Mouse (Mus musculus) cerebellum, adult 11 months (tissue): ENCODE data around the gene Dhrs1.
A peak's percentile ranks its signal among the peaks of the same experiment; 100 is the strongest.

Experiments used
- DNase-seq: peaks from one replicate; pipeline ENCODE4 v3.0.0; 2022

Dhrs1 gene

DNA sequence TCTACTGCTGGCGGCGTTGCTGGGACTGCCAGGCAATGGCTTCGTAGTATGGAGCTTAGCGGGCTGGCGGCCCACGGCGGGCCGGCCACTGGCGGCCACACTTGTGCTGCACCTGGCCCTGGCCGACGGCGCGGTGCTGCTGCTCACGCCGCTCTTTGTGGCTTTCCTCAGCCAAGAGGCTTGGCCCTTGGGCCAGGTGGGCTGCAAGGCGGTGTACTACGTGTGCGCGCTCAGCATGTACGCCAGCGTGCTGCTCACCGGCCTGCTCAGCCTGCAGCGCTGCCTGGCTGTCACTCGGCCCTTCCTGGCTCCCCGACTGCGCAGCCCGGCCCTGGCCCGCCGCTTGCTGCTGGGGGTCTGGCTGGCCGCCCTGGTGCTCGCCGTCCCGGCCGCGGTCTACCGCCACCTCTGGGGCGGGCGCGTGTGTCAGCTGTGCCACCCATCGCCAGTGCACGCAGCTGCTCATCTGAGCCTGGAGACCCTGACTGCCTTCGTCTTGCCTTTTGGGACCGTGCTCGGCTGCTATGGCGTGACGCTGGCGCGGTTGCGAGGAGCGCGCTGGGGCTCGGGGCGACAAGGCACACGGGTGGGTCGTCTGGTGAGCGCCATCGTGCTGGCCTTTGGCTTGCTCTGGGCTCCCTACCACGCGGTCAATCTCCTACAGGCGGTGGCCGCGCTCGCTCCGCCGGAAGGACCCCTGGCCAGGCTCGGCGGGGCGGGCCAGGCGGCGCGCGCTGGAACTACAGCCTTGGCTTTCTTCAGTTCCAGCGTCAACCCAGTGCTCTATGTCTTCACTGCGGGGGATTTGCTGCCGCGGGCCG, 16.7 kb upstream of the Dhrs1 start:
- no peak for DNase-seq

GRCm38 (mm10) chr14:55761163-55761562, 15.7 kb upstream of the Dhrs1 start, which contains the start of gene Ltb4r2:
Gene Ltb4r2, plus strand, starts transcription at chr14:55761428.
- no peak for DNase-seq

- DNase-seq = peak; percentile 80
Measured at GRCm38 (mm10) chr14:55760156-55760555, 14.7 kb upstream of the Dhrs1 start.

DNA sequence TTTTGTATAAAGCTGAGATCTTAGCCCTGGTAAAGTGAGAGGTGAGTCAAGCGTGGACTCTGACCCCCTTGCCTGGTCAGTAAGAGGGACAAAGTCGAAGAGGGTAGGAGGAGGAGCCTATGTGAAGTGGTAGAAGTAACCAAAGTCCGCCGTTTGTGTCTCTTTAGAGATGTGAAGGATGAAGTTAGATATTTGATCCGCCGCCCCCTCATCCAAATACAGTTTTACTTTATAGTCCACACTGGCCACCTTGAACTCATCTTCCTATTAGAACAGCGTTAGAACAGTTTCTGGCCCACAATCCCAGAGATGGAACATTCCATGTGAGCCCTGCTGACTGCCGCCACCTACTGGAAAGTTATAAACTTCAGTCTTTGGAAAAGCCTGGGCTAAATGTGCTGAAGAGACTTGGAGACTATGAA, 12.9 kb upstream of the Dhrs1 start, which contains the start of gene Cideb:
TSS of gene Cideb (minus strand) at position 96 of the 422 bp plus-strand sequence.
- no peak for DNase-seq

GRCm38 (mm10) chr14:55757566-55757965, 12.1 kb upstream of the Dhrs1 start:
- DNase-seq = no peak

GRCm38 (mm10) chr14:55747051-55747847, 1.8 kb upstream of the Dhrs1 start:
- DNase-seq = no peak

DNA sequence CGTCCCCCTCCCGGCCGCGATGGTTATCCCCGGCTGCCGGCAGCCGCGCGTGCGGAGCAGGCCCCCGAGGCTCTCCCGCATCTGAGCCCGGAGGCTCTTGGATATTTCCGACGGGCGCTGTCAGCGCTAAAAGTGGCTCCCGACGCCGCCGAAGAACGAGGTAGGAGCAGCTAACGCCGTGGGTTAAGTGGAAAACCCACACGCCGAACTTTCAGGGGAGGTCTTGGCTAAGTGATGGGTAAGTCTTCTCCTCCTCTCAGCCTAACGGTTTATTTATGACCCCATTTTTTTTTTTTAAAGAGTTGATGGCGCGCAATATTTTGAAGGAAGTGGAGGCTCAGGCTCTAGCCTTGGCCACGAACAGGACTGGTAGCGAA, 359 bp upstream of the Dhrs1 start:
- no peak for DNase-seq

DNA sequence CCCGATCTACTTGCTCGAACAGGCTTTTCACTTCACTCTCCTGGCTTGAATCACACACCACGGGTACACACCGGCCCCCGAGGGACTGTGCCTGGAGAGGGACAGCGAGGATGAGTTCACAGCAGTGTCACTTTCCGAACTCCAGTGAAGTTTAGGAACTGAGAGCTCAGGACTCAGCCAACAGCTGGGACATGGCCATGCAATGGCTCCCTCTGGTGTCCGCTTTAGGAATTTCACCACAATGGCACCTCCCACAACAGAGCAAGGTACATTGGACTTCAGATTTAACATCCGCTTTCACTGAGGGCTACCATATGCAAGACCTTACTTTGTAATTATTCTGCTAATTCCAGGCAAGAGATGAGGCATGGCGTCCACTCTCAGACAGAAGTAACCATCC, 1.8 kb downstream of the Dhrs1 start:
- DNase-seq = peak; percentile 68

- no peak for DNase-seq
Measured at GRCm38 (mm10) chr14:55737086-55737687, 8.3 kb downstream of the Dhrs1 start.

DNA sequence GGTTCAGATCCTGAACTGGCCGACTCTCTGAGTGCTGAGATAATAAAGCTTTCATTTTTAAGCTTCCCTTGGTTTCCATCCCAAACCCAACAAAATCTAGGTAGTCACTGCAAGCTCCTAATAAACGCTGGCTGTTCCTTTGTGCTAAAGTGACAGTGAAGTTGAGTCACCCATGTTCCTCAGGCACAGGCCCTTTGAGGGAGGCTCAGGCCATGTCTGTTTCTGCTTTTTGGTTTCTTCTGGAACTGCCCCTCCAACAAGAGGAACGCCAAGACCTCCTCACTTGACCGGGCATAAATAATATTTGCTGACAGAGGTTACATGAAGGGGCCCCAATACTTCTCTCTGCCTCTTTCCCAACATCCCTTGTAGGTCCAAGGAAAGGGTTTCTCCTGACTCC, 9.7 kb downstream of the Dhrs1 start:
- no peak for DNase-seq

DNA sequence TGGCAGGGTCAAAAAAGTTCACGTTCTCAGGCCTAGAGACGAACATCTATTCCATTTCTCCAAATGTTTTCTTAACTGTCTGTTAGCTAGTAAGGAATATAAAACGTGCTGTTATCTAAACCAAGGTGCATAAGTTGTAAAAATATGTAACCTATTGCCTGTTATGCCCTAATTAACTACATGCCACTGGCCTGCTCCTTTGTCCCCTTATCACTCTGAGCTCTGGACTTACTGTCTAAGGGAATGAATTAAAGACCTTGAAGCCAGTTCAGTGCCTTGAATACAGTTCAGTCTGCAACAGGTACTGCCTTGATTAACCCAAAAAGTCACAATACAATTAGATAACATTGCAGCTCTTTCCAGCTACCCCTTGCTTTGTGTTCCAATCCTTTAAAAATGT, 10.2 kb downstream of the Dhrs1 start:
- DNase-seq = no peak

DNA sequence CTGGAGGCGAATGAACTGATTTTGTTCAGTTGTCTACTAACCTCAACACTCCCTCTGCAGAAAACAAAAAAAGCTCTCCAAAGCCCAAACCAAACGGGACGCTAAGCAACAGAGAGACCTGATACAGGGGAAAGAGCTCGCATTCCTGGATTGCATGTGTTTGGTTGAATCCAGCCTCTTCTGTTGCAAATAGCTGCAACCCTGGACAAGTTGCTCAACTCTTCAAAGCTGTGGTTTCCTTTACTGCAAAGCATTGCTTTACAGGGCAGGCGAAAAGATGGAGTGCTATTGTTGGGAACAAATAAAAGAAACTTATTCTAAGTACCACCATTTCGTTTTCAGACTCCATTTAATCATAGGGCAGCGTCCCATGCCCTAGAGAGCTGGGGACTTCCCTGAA, 10.6 kb downstream of the Dhrs1 start:
- no peak for DNase-seq

DNA sequence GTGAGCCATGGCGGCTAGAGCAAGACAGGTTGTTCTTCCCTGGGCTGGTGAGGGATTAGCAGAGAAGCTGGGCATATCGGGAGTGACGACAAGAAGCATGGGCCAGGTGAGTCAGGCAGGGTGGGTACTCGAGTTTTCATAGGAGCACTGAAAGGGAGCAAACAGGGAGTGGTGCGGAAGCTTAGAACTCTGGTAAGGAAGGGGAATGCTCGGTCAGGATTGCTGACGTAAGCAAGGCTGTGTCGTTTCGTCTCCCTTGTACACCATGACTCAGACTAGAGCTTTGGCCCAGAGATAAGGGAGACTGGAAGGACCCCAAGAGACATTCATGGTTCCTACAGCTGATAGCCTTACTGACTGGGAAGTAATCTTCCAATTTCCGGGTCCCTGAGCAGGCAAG, 11.6 kb downstream of the Dhrs1 start:
- no peak for DNase-seq

DNA sequence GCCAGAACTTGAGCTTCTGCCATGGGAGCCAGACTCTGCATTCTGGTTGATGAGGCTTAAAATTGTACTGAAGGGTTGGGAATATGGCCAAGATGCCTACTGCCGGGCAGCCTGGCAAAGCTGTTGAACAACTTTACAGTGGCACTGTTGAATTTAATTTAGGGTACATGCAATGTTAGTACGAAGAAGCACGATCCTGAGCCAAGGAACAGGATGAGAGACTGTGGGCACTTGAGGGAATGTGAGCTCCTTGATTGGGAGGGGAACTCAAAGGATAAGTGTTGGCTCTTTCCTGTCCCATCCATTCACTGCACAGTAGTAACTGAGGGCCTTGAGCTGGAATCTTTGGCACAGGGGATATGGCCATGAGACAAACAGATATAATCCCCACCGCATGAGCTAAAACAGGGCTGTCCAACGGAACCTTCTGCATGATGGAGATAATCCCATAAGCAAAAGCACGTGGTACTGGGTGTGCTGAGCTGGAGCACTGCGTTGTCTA, 14.9 kb downstream of the Dhrs1 start:
- DNase-seq = no peak

- no peak for DNase-seq
Measured at GRCm38 (mm10) chr14:55730116-55730515, 15.4 kb downstream of the Dhrs1 start.

DNA sequence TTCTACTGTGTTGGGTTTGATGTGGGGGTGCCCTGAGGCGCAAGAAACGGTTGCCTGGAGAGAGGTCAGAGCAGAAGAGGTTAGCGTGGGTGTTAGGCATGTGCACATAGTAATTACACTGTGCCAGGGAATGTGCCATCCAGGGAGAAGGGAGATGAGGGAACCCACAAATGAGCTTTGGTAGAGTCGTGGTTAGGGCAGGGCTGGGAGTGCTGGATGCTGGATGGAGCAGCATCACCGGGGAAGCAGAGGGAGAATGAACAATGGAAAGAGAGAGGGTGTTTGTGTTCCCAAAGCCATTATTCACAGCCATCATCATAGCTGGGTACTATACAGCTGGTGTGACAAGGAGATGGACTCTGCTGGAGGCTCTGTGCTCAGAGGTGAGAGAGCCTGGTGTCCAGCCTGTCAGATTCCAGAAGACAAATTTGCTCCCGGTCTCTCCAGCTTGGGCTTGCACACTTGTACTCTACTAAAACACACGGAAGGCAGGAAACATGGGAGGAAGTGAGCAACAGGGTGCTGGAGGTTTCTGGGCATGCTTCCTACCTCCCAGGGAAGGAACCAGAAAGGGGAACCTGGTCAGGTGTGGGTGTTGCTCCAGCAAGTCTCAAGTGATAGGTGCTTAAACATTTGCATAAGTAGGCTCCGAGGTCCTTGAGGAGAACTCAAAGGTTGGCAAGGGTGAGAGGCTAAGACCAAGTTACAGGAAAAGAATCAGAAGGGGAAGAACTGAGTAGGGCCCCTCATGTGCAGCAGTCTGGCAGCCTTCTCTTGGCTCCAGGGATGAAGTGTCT, 17.4 kb downstream of the Dhrs1 start:
- DNase-seq = no peak

GRCm38 (mm10) chr14:55726261-55726660, 19.2 kb downstream of the Dhrs1 start:
- no peak for DNase-seq

GRCm38 (mm10) chr14:55724411-55724871, 21.0 kb downstream of the Dhrs1 start:
- DNase-seq = no peak

DNA sequence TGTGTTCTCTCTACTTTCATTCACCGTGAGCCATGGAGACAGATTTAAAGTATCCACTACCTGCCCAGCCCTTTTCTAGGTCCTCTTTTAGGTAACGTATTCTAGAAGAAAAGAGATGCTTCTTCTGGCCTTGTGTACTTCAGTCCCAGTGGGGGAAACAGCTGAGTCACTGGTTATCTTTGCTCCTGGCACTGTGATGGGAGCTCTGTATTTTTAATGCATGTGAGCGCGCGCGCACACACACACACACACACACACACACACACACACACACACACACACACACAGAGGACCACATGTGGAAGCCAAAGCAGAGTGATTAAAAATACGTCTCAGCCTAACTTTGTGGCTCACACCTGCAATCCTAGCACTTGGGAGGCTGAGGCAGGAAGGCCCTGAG, 22.1 kb downstream of the Dhrs1 start:
- DNase-seq = no peak

- DNase-seq = no peak
Measured at GRCm38 (mm10) chr14:55722438-55722945, 23.0 kb downstream of the Dhrs1 start.

DNA sequence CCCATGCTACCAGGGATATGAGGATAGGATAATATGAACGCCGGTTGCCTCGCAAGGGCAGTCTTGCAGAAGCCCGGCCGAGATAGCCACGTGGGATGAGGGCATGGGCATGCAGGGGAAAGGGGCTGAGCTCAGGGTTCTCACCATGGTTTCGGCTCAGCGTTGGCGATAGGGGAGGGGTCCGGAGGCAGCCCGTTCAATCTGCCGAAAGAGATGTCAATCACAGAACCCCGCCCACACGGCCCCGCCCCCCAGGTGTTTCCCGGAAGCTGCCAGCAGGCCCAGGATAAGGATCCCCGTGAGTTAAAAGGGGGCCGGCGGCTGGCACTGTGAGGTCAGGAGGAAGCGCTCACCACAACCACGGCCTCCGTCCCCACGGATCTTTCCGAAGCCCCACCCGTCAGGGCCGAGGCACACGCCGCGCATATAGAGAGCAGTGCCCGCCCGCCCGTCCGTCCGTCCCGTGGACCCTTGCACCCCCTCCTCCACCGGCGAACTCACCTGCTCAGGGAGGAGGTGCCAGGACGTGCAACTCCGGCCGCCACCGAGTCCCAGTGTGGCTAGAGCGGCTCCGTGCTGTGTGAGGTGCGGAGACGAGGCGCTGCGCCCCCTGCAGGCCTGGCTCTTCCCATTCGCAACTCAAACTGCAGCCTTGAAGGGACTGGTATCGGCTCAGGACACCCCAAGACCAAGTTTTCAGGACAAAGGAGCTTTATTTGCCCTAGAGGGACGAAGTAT, 23.6 kb downstream of the Dhrs1 start, which contains the start of gene Rabggta:
TSS of gene Rabggta (minus strand) at position 564 of the 738 bp plus-strand sequence.
- DNase-seq = peak; percentile 92
